Mouse (Mus musculus): Measurements from ENCODE around the gene Syne1. TPM values are rescaled to one million over a fixed set of nuclear protein-coding genes. Genes with fewer than 3 reads are reported as not detected.

The Syne1 gene
- polyA plus RNA-seq, 1 experiment from 2014 or later = 3.6 TPM

DNA sequence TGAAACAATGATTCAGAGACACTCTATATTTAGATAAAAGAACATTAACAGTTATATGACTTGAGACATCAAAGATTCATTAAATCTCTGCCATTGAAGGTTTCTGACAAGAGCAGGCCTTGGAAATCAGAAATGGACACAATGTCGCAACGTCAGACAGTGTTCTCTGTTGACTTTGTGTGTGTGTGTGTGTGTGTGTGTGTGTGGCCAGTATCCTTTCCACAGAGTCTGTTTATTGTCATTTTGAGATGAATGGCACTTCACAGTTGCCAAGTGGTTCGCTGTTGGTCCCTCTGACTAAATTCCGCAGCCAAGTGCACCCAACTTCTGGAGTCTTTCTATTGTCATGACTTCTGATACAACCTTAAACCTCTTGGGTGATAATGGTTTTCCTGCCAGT lies 577.0 kb downstream of the Syne1 start:
- no peak overlapping the region for H3K4me3 ChIP-seq (ENCODE audit: low read depth, low read length)
- ATAC-seq (ENCODE audit: low FRiP score, low TSS enrichment) (no peak), DNase-seq (ENCODE audit: low spot score) (no peak)
- no peaks in the 10 kb centered on the region for H3K4me1 ChIP-seq (replicated peaks; ENCODE audit: control insufficient read depth, insufficient read depth)
- TF ChIP-seq CTCF (IDR thresholded peaks at IDR 0.05; ENCODE audit: low read depth) (no peak), EP300 (optimal IDR thresholded peaks at IDR 0.05) (no peak)
- H3K27me3 ChIP-seq (ENCODE audit: control insufficient read depth, insufficient read depth, low read length) = no peaks in the 10 kb centered on the region
- H3K9me3 ChIP-seq (ENCODE audit: control insufficient read depth, low read length) = no peaks in the 10 kb centered on the region
- no peaks in the 10 kb centered on the region for H3K36me3 ChIP-seq (ENCODE audit: control insufficient read depth, insufficient read depth, low read length)
- WGBS = 82% methylated on average over 4 of the region's 4 CpGs
- no peak overlapping the region for H3K27ac ChIP-seq (replicated peaks)
- no peak overlapping the region for H3K9ac ChIP-seq (ENCODE audit: low read length)
- no peak overlapping the region for H3K4me2 ChIP-seq (replicated peaks; ENCODE audit: low read depth)

DNA sequence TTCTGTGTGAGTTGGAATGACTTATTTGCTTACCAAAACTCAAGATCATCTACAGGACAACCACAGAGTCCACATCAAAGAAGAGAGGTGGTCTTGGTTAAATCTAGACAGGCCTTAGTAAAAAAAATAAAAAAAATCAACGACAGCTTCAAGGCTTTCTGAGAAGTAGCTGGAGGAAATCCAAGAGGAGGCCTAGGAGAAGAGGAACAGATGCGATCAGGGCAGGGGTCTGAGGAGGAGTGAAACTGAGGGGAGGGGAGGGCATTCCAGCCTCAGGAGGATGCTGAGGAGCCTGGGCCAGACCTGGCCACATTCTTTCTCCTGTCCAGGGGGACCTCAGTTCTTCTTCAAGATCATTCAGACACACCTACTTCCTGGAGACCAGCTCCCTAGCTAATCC lies 579.3 kb downstream of the Syne1 start:
- ATAC-seq (ENCODE audit: low FRiP score, low TSS enrichment) = no peak
- Histone ChIP-seq H3K9me3 (ENCODE audit: control insufficient read depth, low read length) (no peaks in the 10 kb centered on the region), H3K4me1 (replicated peaks; ENCODE audit: control insufficient read depth, insufficient read depth) (no peaks in the 10 kb centered on the region), H3K27me3 (ENCODE audit: control insufficient read depth, insufficient read depth, low read length) (no peaks in the 10 kb centered on the region), H3K27ac (replicated peaks) (no peak overlapping the region), H3K4me3 (ENCODE audit: low read depth, low read length) (no peak overlapping the region), H3K9ac (ENCODE audit: low read length) (no peak overlapping the region), H3K4me2 (replicated peaks; ENCODE audit: low read depth) (no peak overlapping the region), H3K36me3 (ENCODE audit: control insufficient read depth, insufficient read depth, low read length) (no peaks in the 10 kb centered on the region)
- TF ChIP-seq CTCF (IDR thresholded peaks at IDR 0.05; ENCODE audit: low read depth) = no peak
- no peak for TF ChIP-seq EP300 (optimal IDR thresholded peaks at IDR 0.05)
- WGBS = 34% methylated on average over 2 of the region's 2 CpGs
- DNase-seq (ENCODE audit: low spot score) = no peak

DNA sequence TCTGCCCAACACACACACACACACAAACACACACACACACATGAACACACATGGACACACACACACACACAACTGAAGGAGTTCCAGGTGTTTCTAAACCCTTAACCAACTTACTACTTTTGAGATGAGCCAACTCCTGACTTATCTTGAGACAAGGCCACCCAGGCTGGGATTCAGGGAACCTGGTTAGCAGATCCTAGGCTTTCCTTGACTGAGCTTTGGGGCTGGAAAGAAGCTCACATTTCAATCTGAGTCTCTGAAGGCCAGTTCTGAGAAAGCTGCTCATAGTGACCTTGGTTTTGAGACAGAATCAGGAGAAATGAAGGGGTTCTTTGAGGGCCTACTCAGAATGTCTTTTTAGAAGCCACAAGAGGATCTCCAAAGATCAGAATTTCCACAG lies 579.7 kb downstream of the Syne1 start:
- no peak for TF ChIP-seq EP300 (optimal IDR thresholded peaks at IDR 0.05)
- TF ChIP-seq CTCF (IDR thresholded peaks at IDR 0.05; ENCODE audit: low read depth) = no peak
- DNase-seq (ENCODE audit: low spot score) = no peak
- Histone ChIP-seq H3K27ac (replicated peaks) (no peak overlapping the region), H3K9me3 (ENCODE audit: control insufficient read depth, low read length) (no peaks in the 10 kb centered on the region), H3K9ac (ENCODE audit: low read length) (no peak overlapping the region), H3K4me2 (replicated peaks; ENCODE audit: low read depth) (no peak overlapping the region), H3K27me3 (ENCODE audit: control insufficient read depth, insufficient read depth, low read length) (no peaks in the 10 kb centered on the region), H3K4me1 (replicated peaks; ENCODE audit: control insufficient read depth, insufficient read depth) (no peaks in the 10 kb centered on the region), H3K36me3 (ENCODE audit: control insufficient read depth, insufficient read depth, low read length) (no peaks in the 10 kb centered on the region), H3K4me3 (ENCODE audit: low read depth, low read length) (no peak overlapping the region)
- ATAC-seq (ENCODE audit: low FRiP score, low TSS enrichment) = no peak

DNA sequence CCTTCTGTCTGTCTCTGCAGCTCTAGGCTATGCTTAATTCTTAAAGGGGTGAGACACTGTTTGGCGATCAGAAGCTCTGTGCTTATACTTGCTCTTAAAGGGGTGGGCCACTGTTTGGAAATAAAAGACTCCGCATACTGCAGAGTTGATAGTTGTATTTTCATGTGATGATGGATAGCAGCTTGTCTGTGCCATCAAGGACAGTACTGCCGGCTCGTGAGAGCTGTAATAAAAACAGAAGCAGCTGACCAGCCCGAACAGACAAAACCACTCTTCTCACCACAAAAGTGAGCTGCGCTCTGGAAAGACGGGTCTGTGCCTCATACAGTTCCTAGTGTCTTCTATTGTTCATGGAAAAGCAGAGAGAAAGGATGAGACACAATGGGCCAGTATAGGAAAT lies 580.1 kb downstream of the Syne1 start:
- no peak overlapping the region for H3K4me3 ChIP-seq (ENCODE audit: low read depth, low read length)
- DNase-seq (ENCODE audit: low spot score) (no peak), ATAC-seq (ENCODE audit: low FRiP score, low TSS enrichment) (no peak)
- H3K36me3 ChIP-seq (ENCODE audit: control insufficient read depth, insufficient read depth, low read length) = no peaks in the 10 kb centered on the region
- no peak overlapping the region for H3K4me2 ChIP-seq (replicated peaks; ENCODE audit: low read depth)
- H3K9ac ChIP-seq (ENCODE audit: low read length) = no peak overlapping the region
- no peaks in the 10 kb centered on the region for H3K4me1 ChIP-seq (replicated peaks; ENCODE audit: control insufficient read depth, insufficient read depth)
- no peaks in the 10 kb centered on the region for H3K27me3 ChIP-seq (ENCODE audit: control insufficient read depth, insufficient read depth, low read length)
- TF ChIP-seq CTCF (IDR thresholded peaks at IDR 0.05; ENCODE audit: low read depth) (no peak), EP300 (optimal IDR thresholded peaks at IDR 0.05) (no peak)
- H3K27ac ChIP-seq (replicated peaks) = no peak overlapping the region
- WGBS = 51% methylated on average over 7 of the region's 7 CpGs
- H3K9me3 ChIP-seq (ENCODE audit: control insufficient read depth, low read length) = no peaks in the 10 kb centered on the region

Other genes starting within 250 kb of the Syne1 start
- gene Myct1, start 42.3 kb upstream of the Syne1 start, polyA plus RNA-seq (2015; fragmentation: Nextera tagmentation; extraction: Ambion mirVana) = 2.4 and 2.6 TPM in 2 replicates
- 40.8 and 52.6 TPM in 2 replicates for gene Vip, start 87.7 kb upstream of the Syne1 start, polyA plus RNA-seq (2015; fragmentation: Nextera tagmentation; extraction: Ambion mirVana)